Mouse (Mus musculus) MN1 (cell line): ENCODE data around the gene Arl16.
A peak's percentile ranks its signal among the peaks of the same experiment; 100 is the strongest.

Experiments used
- DNase-seq: peaks from one replicate; pipeline ENCODE4 v3.0.0-alpha.2; 2016; ENCODE audit warnings: low spot score

The Arl16 gene

GRCm38 (mm10) chr11:120452246-120452645, 15.2 kb downstream of the Arl16 start:
- no peak for DNase-seq

- DNase-seq: no peak
These were observed 20.2 kb downstream of the Arl16 start for GRCm38 (mm10) chr11:120447179-120447578.

- DNase-seq: no peak
These were observed 21.9 kb downstream of the Arl16 start for GRCm38 (mm10) chr11:120445475-120445874.

- DNase-seq: no peak
These were observed 23.3 kb downstream of the Arl16 start for GRCm38 (mm10) chr11:120444106-120444505.

GRCm38 (mm10) chr11:120442765-120443280, 24.6 kb downstream of the Arl16 start:
- no peak for DNase-seq

- DNase-seq: no peak
These were observed 25.1 kb downstream of the Arl16 start, which contains the start of gene Tspan10 for GRCm38 (mm10) chr11:120442344-120442743. Gene Tspan10, plus strand, starts transcription at chr11:120442644.

- DNase-seq: no peak
These were observed 29.5 kb downstream of the Arl16 start for GRCm38 (mm10) chr11:120437857-120438385.

GRCm38 (mm10) chr11:120437152-120437856, 30.1 kb downstream of the Arl16 start, which contains the start of gene Nploc4:
Gene Nploc4, minus strand, starts transcription at chr11:120437708.
- DNase-seq: peak; percentile 96

- no peak for DNase-seq
These were observed 40.7 kb downstream of the Arl16 start for GRCm38 (mm10) chr11:120426727-120427126.

- DNase-seq: peak; percentile 88
These were observed 43.7 kb downstream of the Arl16 start for GRCm38 (mm10) chr11:120423569-120424295.

- no peak for DNase-seq
These were observed 44.5 kb downstream of the Arl16 start for GRCm38 (mm10) chr11:120422651-120423568.

GRCm38 (mm10) chr11:120418592-120418991, 48.8 kb downstream of the Arl16 start:
- no peak for DNase-seq

GRCm38 (mm10) chr11:120417852-120418251, 49.6 kb downstream of the Arl16 start:
- DNase-seq: no peak
